Mouse (Mus musculus): ENCODE measurements around the gene Pkdrej.

DNA sequence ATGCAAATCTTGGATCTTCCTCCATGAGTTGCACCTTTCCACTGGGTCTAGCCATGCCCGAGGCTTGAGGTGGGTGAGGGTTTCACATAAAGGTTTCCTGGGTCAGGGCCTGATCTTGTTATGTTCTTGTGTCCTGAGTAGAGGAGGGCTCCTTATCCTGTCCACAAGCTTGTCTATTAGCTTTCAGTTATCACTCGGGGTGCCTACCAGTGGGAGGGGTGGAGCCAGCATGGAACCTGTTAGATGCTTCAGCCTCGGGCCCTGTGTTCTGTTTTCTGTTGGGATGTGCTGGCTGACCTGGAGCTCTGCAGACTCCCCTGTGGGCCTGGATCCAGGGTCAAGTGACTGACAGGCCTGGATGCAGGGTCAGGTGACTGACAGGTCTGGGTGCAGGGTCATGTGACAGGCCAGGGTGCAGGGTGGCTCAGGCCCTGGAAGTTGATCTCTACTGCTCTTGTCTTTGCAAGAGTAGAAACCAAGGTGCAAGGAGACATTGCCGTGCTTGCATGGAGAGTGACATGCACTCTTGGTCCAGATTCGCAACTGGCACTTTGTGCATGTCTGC is 20.3 kb upstream of the Pkdrej start:
- TF ChIP-seq TAL1 (IDR thresholded peaks at IDR 0.05; ENCODE audit: low read length) (no peak), GATA1 (IDR thresholded peaks at IDR 0.05; ENCODE audit: low read length) (no peak)

Measured in erythroblast, embryonic 14.5 days (primary cell).